Mouse (Mus musculus) retina, adult 2 months (tissue): ENCODE measurements around the gene Chac1.

Experiments
- DNase-seq: peaks from one replicate; pipeline ENCODE4 v3.0.0-alpha.2; 2012; ENCODE audit warnings: low read depth, low spot score

The Chac1 gene

GRCm38 (mm10) chr2:119350555-119351486, at the start of gene Chac1:
Gene Chac1 (plus strand): TSS chr2:119351229.
- DNase-seq = no peak

- no peak for DNase-seq
These were observed 48.2 kb upstream of the Chac1 start for GRCm38 (mm10) chr2:119302876-119303275.

- DNase-seq = no peak
These were observed 46.6 kb upstream of the Chac1 start for GRCm38 (mm10) chr2:119304391-119304790.

- DNase-seq = no peak
These were observed 46.2 kb upstream of the Chac1 start for GRCm38 (mm10) chr2:119304798-119305208.

- DNase-seq = no peak
These were observed 39.5 kb upstream of the Chac1 start for GRCm38 (mm10) chr2:119311544-119311943.

GRCm38 (mm10) chr2:119312380-119312958, 38.6 kb upstream of the Chac1 start:
- no peak for DNase-seq

GRCm38 (mm10) chr2:119313780-119314479, 37.1 kb upstream of the Chac1 start:
- DNase-seq = no peak

- no peak for DNase-seq
These were observed 36.2 kb upstream of the Chac1 start for GRCm38 (mm10) chr2:119314742-119315310.

- no peak for DNase-seq
These were observed 32.9 kb upstream of the Chac1 start for GRCm38 (mm10) chr2:119318043-119318710.

- DNase-seq = no peak
These were observed 30.5 kb upstream of the Chac1 start for GRCm38 (mm10) chr2:119320571-119320970.

GRCm38 (mm10) chr2:119321771-119322586, 29.1 kb upstream of the Chac1 start:
- no peak for DNase-seq

- no peak for DNase-seq
These were observed 28.3 kb upstream of the Chac1 start for GRCm38 (mm10) chr2:119322587-119323300.

GRCm38 (mm10) chr2:119323866-119324575, 27.0 kb upstream of the Chac1 start:
- no peak for DNase-seq

- DNase-seq = no peak
These were observed 26.3 kb upstream of the Chac1 start for GRCm38 (mm10) chr2:119324576-119325318.

- DNase-seq = no peak
These were observed 25.4 kb upstream of the Chac1 start, which contains the start of gene Dll4 for GRCm38 (mm10) chr2:119325568-119326143. Gene Dll4 (plus strand): TSS chr2:119325784.

GRCm38 (mm10) chr2:119326161-119327101, 24.6 kb upstream of the Chac1 start:
- DNase-seq = no peak

- DNase-seq = no peak
These were observed 23.9 kb upstream of the Chac1 start for GRCm38 (mm10) chr2:119327102-119327480.
